ENCODE assay signal across 21 mouse cellular contexts in genomic region chr2:25267746-25268309, GRCm38 (mm10). TPM values are rescaled to one million over a fixed set of nuclear protein-coding genes. Genes with fewer than 3 reads are reported as not detected.
DNase-seq lines count a peak whose midpoint lies in the region; ATAC-seq and TF ChIP-seq lines count a peak whose summit lies in the region.
"Had no signal": no experiment of that assay in that cellular context is flagged by ENCODE, and none has a peak within 500 bp of the region (broad histone marks: within the 10 kb centered on the region; RNA-seq: fewer than 3 reads in every experiment).

No protein-coding gene starts in this region.

- 74% methylated on average over 4 of the region's 4 CpGs for WGBS in heart, embryonic 15.5 days
- 63% methylated on average over 4 of the region's 4 CpGs for WGBS in midbrain, embryonic 13.5 days
- 75% methylated on average over 4 of the region's 4 CpGs for WGBS in midbrain, embryonic 10.5 days
- 68% methylated on average over 4 of the region's 4 CpGs for WGBS in hindbrain, postnatal 0 days
- WGBS in stomach, embryonic 15.5 days: 73% methylated on average over 4 of the region's 4 CpGs

- peaks cover 15% of the 10 kb centered on the region for H3K27me3 ChIP-seq in heart, embryonic 15.5 days
- H3K27me3 ChIP-seq in midbrain, embryonic 13.5 days: peaks cover 16% of the 10 kb centered on the region
- peaks cover 24% of the 10 kb centered on the region for H3K27me3 ChIP-seq in midbrain, embryonic 10.5 days (ENCODE audit: low read depth, poor library complexity, severe bottlenecking)
- no peaks in the 10 kb centered on the region for H3K27me3 ChIP-seq in hindbrain, postnatal 0 days (ENCODE audit: insufficient read depth, low read length)
- H3K27me3 ChIP-seq in stomach, embryonic 15.5 days (replicated peaks): peaks cover 5% of the 10 kb centered on the region; the same call in 1 of the 2 replicates

- H3K36me3 ChIP-seq in heart, embryonic 15.5 days: peaks cover 16% of the 10 kb centered on the region; the same call in 1 of the 2 replicates
- H3K36me3 ChIP-seq in midbrain, embryonic 13.5 days: peaks cover 33% of the 10 kb centered on the region
- peaks cover 36% of the 10 kb centered on the region for H3K36me3 ChIP-seq in midbrain, embryonic 10.5 days
- H3K36me3 ChIP-seq in hindbrain, postnatal 0 days (ENCODE audit: insufficient read depth, low read length): peaks cover 23% of the 10 kb centered on the region; the same call in 1 of the 2 replicates
- peaks cover 17% of the 10 kb centered on the region; the same call in 1 of the 2 replicates for H3K36me3 ChIP-seq in stomach, embryonic 15.5 days

- no peak overlapping the region for H3K27ac ChIP-seq in heart, embryonic 15.5 days
- no peak overlapping the region for H3K27ac ChIP-seq in midbrain, embryonic 13.5 days
- H3K27ac ChIP-seq in midbrain, embryonic 10.5 days (replicated peaks): no peak overlapping the region
- peak overlapping the region; percentile 81; the same call in 1 of the 2 replicates for H3K27ac ChIP-seq in hindbrain, postnatal 0 days
- no peak overlapping the region for H3K27ac ChIP-seq in stomach, embryonic 15.5 days
- H3K27ac ChIP-seq: embryonic facial prominence, embryonic 15.5 days; kidney, embryonic 15.5 days; macrophage had no signal

- H3K4me1 ChIP-seq in heart, embryonic 15.5 days (replicated peaks): peaks cover 57% of the 10 kb centered on the region
- peaks cover 70% of the 10 kb centered on the region for H3K4me1 ChIP-seq in midbrain, embryonic 13.5 days (replicated peaks)
- peaks cover 58% of the 10 kb centered on the region for H3K4me1 ChIP-seq in midbrain, embryonic 10.5 days
- peaks cover 54% of the 10 kb centered on the region for H3K4me1 ChIP-seq in hindbrain, postnatal 0 days (ENCODE audit: insufficient read depth, low read length)
- H3K4me1 ChIP-seq in stomach, embryonic 15.5 days: peaks cover 58% of the 10 kb centered on the region

- H3K4me3 ChIP-seq in heart, embryonic 15.5 days: no peak overlapping the region
- H3K4me3 ChIP-seq in midbrain, embryonic 13.5 days (replicated peaks): no peak overlapping the region
- H3K4me3 ChIP-seq in midbrain, embryonic 10.5 days: no peak overlapping the region
- no peak overlapping the region for H3K4me3 ChIP-seq in hindbrain, postnatal 0 days (ENCODE audit: low read length)
- H3K4me3 ChIP-seq in stomach, embryonic 15.5 days (replicated peaks): no peak overlapping the region
- H3K4me3 ChIP-seq: embryonic facial prominence, embryonic 15.5 days; kidney, embryonic 15.5 days had no signal

- H3K9ac ChIP-seq in heart, embryonic 15.5 days: peak overlapping the region; percentile 11; the same call in 1 of the 2 replicates
- 0 out of 2 replicates have a peak overlapping the region, but pooled peaks have one; percentile 23 for H3K9ac ChIP-seq in midbrain, embryonic 13.5 days (replicated peaks)
- no peak overlapping the region for H3K9ac ChIP-seq in hindbrain, postnatal 0 days (replicated peaks; ENCODE audit: low read length)
- no peak overlapping the region for H3K9ac ChIP-seq in stomach, embryonic 15.5 days
- H3K9ac ChIP-seq: embryonic facial prominence, embryonic 15.5 days; kidney, embryonic 15.5 days had no signal

- intact Hi-C loops in heart, postnatal 10 days (cut with DNase I): no loop called here

- H3K4me2 ChIP-seq in heart, embryonic 15.5 days: no peak overlapping the region
- peak overlapping the region; percentile 100; the same call in 1 of the 2 replicates for H3K4me2 ChIP-seq in midbrain, embryonic 13.5 days (replicated peaks)
- H3K4me2 ChIP-seq in hindbrain, postnatal 0 days (ENCODE audit: low read depth, low read length): peak overlapping the region; percentile 76
- peak overlapping the region; percentile 84; the same call in 1 of the 2 replicates for H3K4me2 ChIP-seq in stomach, embryonic 15.5 days
- H3K4me2 ChIP-seq: embryonic facial prominence, embryonic 15.5 days; kidney, embryonic 15.5 days had no signal

- no peak for DNase-seq in heart, postnatal 10 days
- no peak for DNase-seq in midbrain, embryonic 10.5 days (ENCODE audit: low spot score)
- no peak for DNase-seq in hindbrain, postnatal 0 days (ENCODE audit: low spot score)
- no peak for DNase-seq in embryo, embryonic 9.5 days (ENCODE audit: extremely low spot score)
- DNase-seq in B cell, adult 2 months: no peak
- DNase-seq: heart, postnatal 4 days; right cerebral cortex, postnatal 4 days; thymus, postnatal 14 days had no signal

- ATAC-seq in heart, embryonic 15.5 days (replicated peaks; ENCODE audit: insufficient number of reproducible peaks, insufficient read depth, low FRiP score, low read depth): no peak
- ATAC-seq in midbrain, embryonic 13.5 days: no peak
- no peak for ATAC-seq in hindbrain, postnatal 0 days
- ATAC-seq in stomach, embryonic 15.5 days (ENCODE audit: insufficient read depth, low FRiP score, low read depth): no peak
- ATAC-seq: CD4-positive, CD25-positive, alpha-beta regulatory T cell, adult 4 months; forebrain, embryonic 14.5 days had no signal

- TF ChIP-seq CTCF in hindbrain, postnatal 0 days (IDR thresholded peaks at IDR 0.05; ENCODE audit: low read depth): no peak

- no peaks in the 10 kb centered on the region for H3K9me3 ChIP-seq in heart, embryonic 15.5 days (replicated peaks)
- no peaks in the 10 kb centered on the region for H3K9me3 ChIP-seq in midbrain, embryonic 13.5 days
- H3K9me3 ChIP-seq in midbrain, embryonic 10.5 days (replicated peaks): no peaks in the 10 kb centered on the region
- no peaks in the 10 kb centered on the region for H3K9me3 ChIP-seq in hindbrain, postnatal 0 days (ENCODE audit: low read length)
- H3K9me3 ChIP-seq in stomach, embryonic 15.5 days: no peaks in the 10 kb centered on the region
- H3K9me3 ChIP-seq: embryonic facial prominence, embryonic 15.5 days; kidney, embryonic 15.5 days had no signal

RNA-seq across cellular contexts. Expression of gene Ssna1, which starts 4.4 kb away (rescaled TPM):
- polyA plus RNA-seq in heart, embryonic 15.5 days (2015; fragmentation: Nextera tagmentation; extraction: Ambion mirVana): 137 and 152 TPM in 2 replicates
- total RNA-seq in heart, postnatal 10 days (2021): 10 to 100 TPM; 49.4 to 55.2 TPM
- 205 and 216 TPM in 2 replicates for polyA plus RNA-seq in midbrain, embryonic 13.5 days (2015; fragmentation: Nextera tagmentation; extraction: Ambion mirVana)
- 243 and 252 TPM in 2 replicates for polyA plus RNA-seq in midbrain, embryonic 10.5 days (2016; fragmentation: Nextera tagmentation; extraction: Ambion mirVana)
- 84.5 and 120 TPM in 2 replicates for total RNA-seq in hindbrain, postnatal 0 days (2014; rRNA removed)
- 159 and 165 TPM in 2 replicates for polyA plus RNA-seq in hindbrain, postnatal 0 days (2015; fragmentation: Nextera tagmentation; extraction: Ambion mirVana)
- 209 TPM in 2 replicates for polyA plus RNA-seq in stomach, embryonic 15.5 days (2015; fragmentation: Nextera tagmentation; extraction: Ambion mirVana)

RNA-seq across cellular contexts. Expression of gene Anapc2, which starts 4.5 kb away (rescaled TPM):
- polyA plus RNA-seq in heart, embryonic 15.5 days (2015; fragmentation: Nextera tagmentation; extraction: Ambion mirVana): 67.5 and 92.0 TPM in 2 replicates
- total RNA-seq in heart, postnatal 10 days (2021): 10 to 100 TPM; 48.6 to 54.0 TPM
- 147 and 149 TPM in 2 replicates for polyA plus RNA-seq in midbrain, embryonic 13.5 days (2015; fragmentation: Nextera tagmentation; extraction: Ambion mirVana)
- 141 and 153 TPM in 2 replicates for polyA plus RNA-seq in midbrain, embryonic 10.5 days (2016; fragmentation: Nextera tagmentation; extraction: Ambion mirVana)
- total RNA-seq in hindbrain, postnatal 0 days (2014; rRNA removed): 26.1 and 46.7 TPM in 2 replicates
- 101 and 105 TPM in 2 replicates for polyA plus RNA-seq in hindbrain, postnatal 0 days (2015; fragmentation: Nextera tagmentation; extraction: Ambion mirVana)
- polyA plus RNA-seq in stomach, embryonic 15.5 days (2015; fragmentation: Nextera tagmentation; extraction: Ambion mirVana): 108 and 114 TPM in 2 replicates

RNA-seq across cellular contexts. Expression of gene Tprn, which starts 5.4 kb away (rescaled TPM):
- polyA plus RNA-seq in heart, embryonic 15.5 days (2015; fragmentation: Nextera tagmentation; extraction: Ambion mirVana): 3.6 and 5.2 TPM in 2 replicates
- 1 to 10 TPM; 5.0 to 7.5 TPM for total RNA-seq in heart, postnatal 10 days (2021)
- 11.4 and 13.3 TPM in 2 replicates for polyA plus RNA-seq in midbrain, embryonic 13.5 days (2015; fragmentation: Nextera tagmentation; extraction: Ambion mirVana)
- polyA plus RNA-seq in midbrain, embryonic 10.5 days (2016; fragmentation: Nextera tagmentation; extraction: Ambion mirVana): 7.5 and 7.8 TPM in 2 replicates
- total RNA-seq in hindbrain, postnatal 0 days (2014; rRNA removed): 39.1 and 45.6 TPM in 2 replicates
- 30.0 and 31.1 TPM in 2 replicates for polyA plus RNA-seq in hindbrain, postnatal 0 days (2015; fragmentation: Nextera tagmentation; extraction: Ambion mirVana)
- polyA plus RNA-seq in stomach, embryonic 15.5 days (2015; fragmentation: Nextera tagmentation; extraction: Ambion mirVana): 16.8 and 17.7 TPM in 2 replicates

RNA-seq across cellular contexts. Expression of gene Tmem203, which starts 12.6 kb away (rescaled TPM):
- 17.6 and 18.2 TPM in 2 replicates for polyA plus RNA-seq in heart, embryonic 15.5 days (2015; fragmentation: Nextera tagmentation; extraction: Ambion mirVana)
- total RNA-seq in heart, postnatal 10 days (2021): 10 to 100 TPM; 16.4 to 18.2 TPM
- polyA plus RNA-seq in midbrain, embryonic 13.5 days (2015; fragmentation: Nextera tagmentation; extraction: Ambion mirVana): 18.6 and 19.6 TPM in 2 replicates
- 19.1 and 20.2 TPM in 2 replicates for polyA plus RNA-seq in midbrain, embryonic 10.5 days (2016; fragmentation: Nextera tagmentation; extraction: Ambion mirVana)
- 56.2 and 57.9 TPM in 2 replicates for total RNA-seq in hindbrain, postnatal 0 days (2014; rRNA removed)
- 26.7 and 29.7 TPM in 2 replicates for polyA plus RNA-seq in hindbrain, postnatal 0 days (2015; fragmentation: Nextera tagmentation; extraction: Ambion mirVana)
- 24.4 and 25.1 TPM in 2 replicates for polyA plus RNA-seq in stomach, embryonic 15.5 days (2015; fragmentation: Nextera tagmentation; extraction: Ambion mirVana)

RNA-seq across cellular contexts. Expression of gene Tmem210, which starts 20.1 kb away (rescaled TPM):
- not detected in 2 replicates for polyA plus RNA-seq in heart, embryonic 15.5 days (2015; fragmentation: Nextera tagmentation; extraction: Ambion mirVana)
- total RNA-seq in heart, postnatal 10 days (2021): not detected
- polyA plus RNA-seq in midbrain, embryonic 13.5 days (2015; fragmentation: Nextera tagmentation; extraction: Ambion mirVana): not detected in 2 replicates
- not detected in 2 replicates for polyA plus RNA-seq in midbrain, embryonic 10.5 days (2016; fragmentation: Nextera tagmentation; extraction: Ambion mirVana)
- total RNA-seq in hindbrain, postnatal 0 days (2014; rRNA removed): not detected in 2 replicates
- not detected in 2 replicates for polyA plus RNA-seq in hindbrain, postnatal 0 days (2015; fragmentation: Nextera tagmentation; extraction: Ambion mirVana)
- not detected in 2 replicates for polyA plus RNA-seq in stomach, embryonic 15.5 days (2015; fragmentation: Nextera tagmentation; extraction: Ambion mirVana)
- total RNA-seq: gastrocnemius, adult 18-20 months; heart, adult 8-10 months; heart, postnatal 4 days; layer of hippocampus, adult 8-10 months; left cerebral cortex, postnatal 25 days had no signal
- polyA plus RNA-seq: CD4-positive, CD25-positive, alpha-beta regulatory T cell, adult 4 months; embryonic facial prominence, embryonic 15.5 days; forebrain, embryonic 14.5 days; kidney, embryonic 15.5 days; liver, embryonic 16.5 days; macrophage had no signal

Comparison
In these comparisons a context has a peak if more than half of its experiments do, and no peak if none do; other contexts are left out.
1. H3K9ac ChIP-seq: peak in heart, embryonic 15.5 days (single experiment) and midbrain, embryonic 13.5 days (single experiment); none in hindbrain, postnatal 0 days (single experiment) and stomach, embryonic 15.5 days (single experiment).